Mouse (Mus musculus) small intestine, adult 2 months (tissue): ENCODE data around the gene Rusc2.

Source experiments
- CTCF ChIP-seq: fragments of 200-500 bp; IDR thresholded peaks from 2 replicates; pipeline ENCODE4 v1.5.1; 2012; ENCODE audit warnings: low read depth, mild to moderate bottlenecking, control low read depth, inconsistent platforms, low read length, moderate library complexity, mixed read lengths; ENCODE audit not compliant: insufficient replicate concordance, insufficient read length; ENCODE audit errors: extremely low read depth
- POLR2A ChIP-seq: fragments of 200-500 bp; IDR thresholded peaks from 2 replicates; pipeline ENCODE4 v1.6.1; 2012; ENCODE audit warnings: low read depth, mild to moderate bottlenecking, control low read depth, inconsistent platforms, low read length, moderate library complexity

DNA sequence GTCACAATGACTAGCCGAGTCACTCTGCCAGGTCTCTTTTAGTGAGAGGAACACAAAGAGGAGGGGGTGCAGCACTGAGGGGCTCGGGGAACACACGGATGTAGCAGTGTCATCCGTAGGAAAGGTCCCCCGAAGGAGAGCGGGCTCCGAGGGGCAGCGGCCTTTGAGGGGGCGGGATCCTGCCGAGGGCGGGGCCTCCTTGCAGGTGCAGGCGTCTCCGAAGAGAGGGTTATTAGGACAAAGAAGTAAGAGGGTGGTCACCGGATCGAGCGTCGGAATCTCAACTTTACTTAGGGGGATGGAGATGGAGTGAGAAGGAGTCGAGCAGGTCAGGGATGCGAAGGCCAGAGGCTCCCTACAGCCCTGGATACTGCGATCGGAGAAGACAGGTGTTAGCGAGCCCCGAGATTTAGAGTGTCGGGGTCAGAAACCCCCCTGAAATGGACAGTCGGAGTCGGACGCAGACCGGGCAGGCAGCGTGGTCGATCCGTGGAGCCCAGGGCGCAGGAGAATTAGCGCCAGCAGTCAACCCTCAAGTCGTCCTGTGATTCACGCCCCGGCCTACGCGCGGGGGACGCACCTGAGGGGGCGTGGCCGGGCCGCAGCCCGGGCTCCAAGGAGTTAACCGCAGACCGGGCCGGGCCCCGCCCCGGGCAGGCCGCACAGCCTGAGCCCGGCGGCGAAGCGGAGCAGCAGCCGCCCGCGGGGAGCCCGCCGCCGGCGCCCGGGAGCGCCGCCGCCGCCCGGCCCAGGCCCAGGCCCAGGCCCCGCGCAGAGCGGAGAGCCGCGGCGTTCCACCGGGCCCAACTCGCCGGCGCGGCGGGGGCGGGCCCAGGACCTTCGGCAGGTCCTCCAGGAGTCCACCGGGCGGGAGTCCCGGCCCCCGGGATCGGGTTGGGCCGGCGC, 60.9 kb downstream of the Rusc2 start:
- TF ChIP-seq POLR2A (peak; percentile 49; the same call in 1 of the 2 replicates), CTCF (no peak)
